Mouse (Mus musculus) heart, embryonic 12.5 days (tissue): ENCODE data around the gene Scarf2. TPM values are rescaled to one million over a fixed set of nuclear protein-coding genes. Genes with fewer than 3 reads are reported as not detected.

ENCODE experiments used
- ATAC-seq: fragments of 200-750 bp; cut with Nextera tagmentation; 2 replicates; pipeline ENCODE4 v1.8.0; 2017; ENCODE audit warnings: moderate TSS enrichment, moderate library complexity; ENCODE audit not compliant: insufficient number of reproducible peaks, low FRiP score
- H3K27ac ChIP-seq: fragments of 300-500 bp; sonication (generic); 2 replicates; pipeline ENCODE4 v1.5.1; 2016; ENCODE audit warnings: mild to moderate bottlenecking, moderate library complexity; ENCODE audit not compliant: poor library complexity, severe bottlenecking
- H3K27me3 ChIP-seq: fragments of 300-500 bp; sonication (generic); replicated peaks from 2 replicates; pipeline ENCODE4 v1.6.1; 2016; ENCODE audit warnings: mild to moderate bottlenecking, moderate library complexity
- H3K36me3 ChIP-seq: fragments of 300-500 bp; sonication (generic); 2 replicates; pipeline ENCODE4 v1.6.1; 2016; ENCODE audit warnings: mild to moderate bottlenecking, moderate library complexity
- H3K4me1 ChIP-seq: fragments of 300-500 bp; sonication (generic); replicated peaks from 2 replicates; pipeline ENCODE4 v1.6.1; 2016; ENCODE audit warnings: mild to moderate bottlenecking
- H3K4me2 ChIP-seq: fragments of 300-500 bp; sonication (generic); 2 replicates; pipeline ENCODE4 v1.6.1; 2016; ENCODE audit warnings: mild to moderate bottlenecking, moderate library complexity
- H3K4me3 ChIP-seq: fragments of 300-500 bp; sonication (generic); 2 replicates; pipeline ENCODE4 v1.5.1; 2016; ENCODE audit warnings: mild to moderate bottlenecking
- H3K9ac ChIP-seq: fragments of 300-500 bp; sonication (generic); 2 replicates; pipeline ENCODE4 v1.6.1; 2016; ENCODE audit warnings: mild to moderate bottlenecking, moderate library complexity
- H3K9me3 ChIP-seq: fragments of 300-500 bp; sonication (generic); replicated peaks from 2 replicates; pipeline ENCODE4 v1.6.1; 2016; ENCODE audit warnings: mild to moderate bottlenecking, moderate library complexity
- WGBS: fragments of 180-500 bp; shearing (Covaris S2); methylation state at CpG from one replicate; pipeline ENCODE4 v1.1.7; 2016; 5-methylcytosine and 5-hydroxymethylcytosine counted together
- polyA plus RNA-seq: library from polyadenylated mRNA; unstranded; fragments of >200 nt; fragmentation: Nextera tagmentation; extraction: Ambion mirVana; gene quantifications from 2 replicates; pipeline ENCODE4 v1.2.1, GENCODE M21; 2016

Scarf2 gene
- polyA plus RNA-seq = 15.8 and 17.4 TPM in 2 replicates

DNA sequence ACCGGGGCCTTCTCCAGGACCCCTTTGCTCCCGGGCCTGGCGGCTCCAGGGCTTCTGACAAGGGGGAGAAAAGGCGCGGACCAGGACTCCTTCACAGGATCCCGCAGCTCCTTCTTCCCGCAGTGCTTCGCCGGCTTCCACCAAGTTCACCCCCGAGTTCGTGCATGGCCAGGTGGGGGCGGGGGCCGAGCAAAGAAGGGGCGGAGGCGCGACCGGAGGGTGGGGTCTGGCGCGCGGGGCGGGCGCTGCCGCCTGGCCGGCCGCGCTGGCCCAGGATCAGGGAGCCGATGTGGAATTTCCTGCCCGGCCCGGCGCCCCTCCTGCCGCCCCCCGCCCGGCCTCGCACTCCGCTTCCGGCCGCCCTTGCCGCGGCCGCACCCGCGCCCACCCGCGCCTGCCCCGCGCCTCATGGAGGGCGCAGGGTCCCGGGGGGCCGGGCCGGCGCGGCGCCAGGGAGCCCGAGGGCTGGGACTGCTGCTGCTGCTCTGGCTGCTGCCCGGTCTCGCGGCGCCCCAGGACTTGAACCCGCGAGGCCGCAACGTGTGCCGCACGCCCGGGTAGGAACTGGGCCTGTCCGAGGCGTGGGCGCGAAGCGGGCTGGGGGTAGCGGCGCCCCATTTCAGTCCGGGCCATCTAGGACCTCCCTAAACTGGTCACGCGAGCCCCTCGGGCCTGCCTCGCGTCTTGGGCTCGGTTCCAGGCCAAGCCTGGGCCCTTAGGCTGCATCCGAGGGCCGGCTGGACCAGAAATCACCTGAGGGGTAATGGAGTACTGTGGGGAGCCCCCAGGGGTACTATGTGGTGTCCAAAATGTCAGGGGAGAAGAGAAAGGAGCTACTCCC lies at the start of gene Scarf2:
TSS of gene Scarf2 (plus strand) at position 312 of the 841 bp plus-strand sequence.
- no peaks in the 10 kb centered on the region for H3K9me3 ChIP-seq
- peak within 1 kb of the TSS; percentile 77 for H3K27ac ChIP-seq
- H3K36me3 ChIP-seq = peaks cover 18% of the 10 kb centered on the region
- H3K4me3 ChIP-seq = peak within 1 kb of the TSS; percentile 64
- peak; percentile 69 for ATAC-seq
- peaks cover 52% of the 10 kb centered on the region for H3K27me3 ChIP-seq
- WGBS = 1% methylated on average over 71 of the region's 81 CpGs
- H3K4me2 ChIP-seq = peak within 1 kb of the TSS; percentile 78
- peak within 1 kb of the TSS; percentile 83 for H3K9ac ChIP-seq
- peaks cover 42% of the 10 kb centered on the region for H3K4me1 ChIP-seq

DNA sequence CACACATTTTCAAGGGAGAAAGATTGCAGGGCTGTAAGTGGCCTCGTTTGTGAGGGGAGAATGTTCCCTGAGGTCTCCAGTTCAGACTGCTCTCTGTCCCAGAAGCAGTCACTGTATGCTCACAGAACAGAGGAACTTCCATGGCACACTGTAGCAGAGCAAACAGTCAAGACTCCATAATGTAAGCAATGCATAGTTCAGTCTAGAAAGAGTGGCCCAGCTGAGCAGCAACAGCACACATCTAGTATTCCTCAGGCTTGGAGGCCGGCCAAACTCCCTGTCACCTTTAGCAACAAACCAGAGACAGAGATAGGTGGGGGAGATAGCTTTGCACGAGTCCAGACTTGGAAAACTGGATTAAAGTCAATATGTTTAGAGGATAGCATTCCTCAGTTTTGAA lies 44.1 kb upstream of the Scarf2 start:
- peak overlapping the region; percentile 69 for H3K27ac ChIP-seq
- H3K4me3 ChIP-seq = no peak overlapping the region
- peaks cover 14% of the 10 kb centered on the region for H3K4me1 ChIP-seq
- ATAC-seq = peak; percentile 63; the same call in 1 of the 2 replicates
- 0 out of 2 replicates have a peak overlapping the region, but pooled peaks have one; percentile 11 for H3K9ac ChIP-seq
- H3K9me3 ChIP-seq = no peaks in the 10 kb centered on the region
- no peaks in the 10 kb centered on the region for H3K27me3 ChIP-seq
- 8% methylated on average over 3 of the region's 3 CpGs for WGBS
- H3K36me3 ChIP-seq = no peaks in the 10 kb centered on the region
- H3K4me2 ChIP-seq = no peak overlapping the region

DNA sequence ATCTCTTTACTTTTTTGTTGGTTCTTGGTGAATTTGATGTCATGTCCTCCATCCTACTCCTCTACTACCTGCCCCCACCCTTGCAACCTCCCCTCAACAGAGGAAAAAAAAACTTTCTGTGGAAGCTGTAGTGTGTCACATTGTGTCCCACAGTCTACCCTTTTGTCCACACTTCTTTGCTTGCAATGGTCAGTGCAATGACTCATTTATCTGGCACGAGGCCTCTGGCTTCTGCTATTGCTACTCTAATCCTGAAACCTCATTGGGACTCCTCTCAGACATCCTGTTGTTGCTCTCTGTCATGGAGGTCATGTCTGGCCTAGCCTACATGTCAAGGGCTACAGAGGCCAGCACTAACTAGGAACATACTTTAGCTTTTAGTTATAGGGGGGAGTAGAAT lies 43.4 kb upstream of the Scarf2 start:
- WGBS = 42% methylated on average over 1 of the region's 1 CpGs
- no peak overlapping the region for H3K4me2 ChIP-seq
- H3K9ac ChIP-seq = no peak overlapping the region
- H3K4me3 ChIP-seq = no peak overlapping the region
- peak overlapping the region; percentile 69 for H3K27ac ChIP-seq
- H3K9me3 ChIP-seq = no peaks in the 10 kb centered on the region
- peak; percentile 51 for ATAC-seq
- H3K36me3 ChIP-seq = no peaks in the 10 kb centered on the region
- H3K4me1 ChIP-seq = peaks cover 17% of the 10 kb centered on the region
- no peaks in the 10 kb centered on the region for H3K27me3 ChIP-seq

DNA sequence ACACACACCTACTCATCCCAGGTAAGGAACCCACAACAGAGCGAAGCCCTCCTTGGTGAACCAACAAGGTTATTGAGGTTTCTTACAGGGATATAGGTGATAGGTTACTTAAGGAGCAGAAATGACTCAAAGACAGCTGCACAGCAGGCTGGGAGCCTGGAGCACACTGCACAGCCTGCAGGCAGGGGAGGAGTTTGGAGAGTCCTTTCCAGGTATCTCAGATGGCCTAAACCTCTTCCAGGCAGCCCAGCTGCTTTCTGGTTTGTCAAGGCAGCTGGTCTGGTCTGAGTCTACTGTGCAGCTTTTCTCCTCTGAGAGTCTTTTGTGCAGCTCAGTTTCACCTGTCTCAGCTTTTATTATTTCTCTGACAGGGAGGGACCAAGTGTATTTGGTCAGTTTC lies 39.3 kb upstream of the Scarf2 start:
- Histone ChIP-seq H3K4me1 (peaks cover 37% of the 10 kb centered on the region), H3K4me2 (no peak overlapping the region), H3K36me3 (no peaks in the 10 kb centered on the region), H3K9me3 (no peaks in the 10 kb centered on the region), H3K9ac (no peak overlapping the region), H3K27ac (no peak overlapping the region), H3K4me3 (no peak overlapping the region), H3K27me3 (no peaks in the 10 kb centered on the region)
- WGBS = 87% methylated on average over 1 of the region's 1 CpGs
- no peak for ATAC-seq

DNA sequence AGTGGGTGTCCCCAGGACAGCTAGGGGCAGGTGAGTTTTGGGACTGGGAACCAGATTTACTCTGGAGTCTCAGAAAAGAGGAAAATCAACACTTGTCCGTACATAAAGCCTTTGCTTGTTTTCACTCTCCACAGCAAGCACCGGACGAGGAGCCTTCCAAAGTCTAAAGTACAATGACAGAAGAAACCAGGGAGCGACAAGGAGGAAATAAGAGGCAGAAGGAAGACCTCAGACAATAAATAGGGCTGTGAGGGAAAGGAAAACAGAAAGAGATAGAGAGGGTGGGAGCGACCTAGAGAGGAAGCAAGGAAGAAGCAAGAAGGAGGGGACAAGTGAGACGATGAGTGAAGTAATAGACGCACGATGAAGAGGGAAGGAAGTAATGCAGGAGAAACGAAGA lies 38.2 kb upstream of the Scarf2 start:
- Histone ChIP-seq H3K4me3 (peak overlapping the region; percentile 81), H3K27me3 (no peaks in the 10 kb centered on the region), H3K27ac (peak overlapping the region; percentile 53), H3K4me1 (peaks cover 27% of the 10 kb centered on the region), H3K9ac (peak overlapping the region; percentile 95; the same call in 1 of the 2 replicates), H3K36me3 (no peaks in the 10 kb centered on the region; the same call in 1 of the 2 replicates), H3K4me2 (peak overlapping the region; percentile 98), H3K9me3 (no peaks in the 10 kb centered on the region)
- no peak; the same call in 1 of the 2 replicates for ATAC-seq
- 43% methylated on average over 9 of the region's 9 CpGs for WGBS

DNA sequence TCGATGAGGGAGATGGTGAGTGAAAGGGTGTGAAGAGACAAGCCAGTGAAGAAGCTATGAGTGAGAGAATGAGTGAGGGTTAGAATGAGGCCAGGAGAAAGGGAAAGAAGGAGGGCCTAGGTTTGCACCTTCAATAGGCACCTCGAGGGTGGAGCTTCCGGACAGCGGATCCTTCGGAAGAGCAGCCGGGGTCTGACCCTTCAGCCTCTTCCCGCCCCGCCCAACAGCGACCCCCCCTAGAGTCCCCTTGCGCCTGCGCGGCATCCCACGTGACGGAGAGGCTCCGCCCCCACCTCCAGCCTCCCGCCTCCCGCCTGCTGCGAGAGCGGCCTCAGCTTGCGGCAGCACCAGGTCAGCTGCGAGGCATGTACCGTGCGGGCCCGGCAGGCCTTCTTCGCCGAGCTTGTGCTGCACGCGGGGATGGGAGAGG lies 37.7 kb upstream of the Scarf2 start, which contains the start of gene Klhl22:
TSS of gene Klhl22 (plus strand) at position 275 of the 430 bp plus-strand sequence.
- H3K27ac ChIP-seq = peak within 1 kb of the TSS; percentile 76
- H3K9ac ChIP-seq = peak within 1 kb of the TSS; percentile 95
- peaks cover 30% of the 10 kb centered on the region for H3K4me1 ChIP-seq
- ATAC-seq = peak; percentile 95
- WGBS = 2% methylated on average over 28 of the region's 28 CpGs
- H3K4me2 ChIP-seq = peak within 1 kb of the TSS; percentile 98
- H3K36me3 ChIP-seq = peaks cover 3% of the 10 kb centered on the region
- H3K9me3 ChIP-seq = no peaks in the 10 kb centered on the region
- peak within 1 kb of the TSS; percentile 81 for H3K4me3 ChIP-seq
- H3K27me3 ChIP-seq = no peaks in the 10 kb centered on the region

DNA sequence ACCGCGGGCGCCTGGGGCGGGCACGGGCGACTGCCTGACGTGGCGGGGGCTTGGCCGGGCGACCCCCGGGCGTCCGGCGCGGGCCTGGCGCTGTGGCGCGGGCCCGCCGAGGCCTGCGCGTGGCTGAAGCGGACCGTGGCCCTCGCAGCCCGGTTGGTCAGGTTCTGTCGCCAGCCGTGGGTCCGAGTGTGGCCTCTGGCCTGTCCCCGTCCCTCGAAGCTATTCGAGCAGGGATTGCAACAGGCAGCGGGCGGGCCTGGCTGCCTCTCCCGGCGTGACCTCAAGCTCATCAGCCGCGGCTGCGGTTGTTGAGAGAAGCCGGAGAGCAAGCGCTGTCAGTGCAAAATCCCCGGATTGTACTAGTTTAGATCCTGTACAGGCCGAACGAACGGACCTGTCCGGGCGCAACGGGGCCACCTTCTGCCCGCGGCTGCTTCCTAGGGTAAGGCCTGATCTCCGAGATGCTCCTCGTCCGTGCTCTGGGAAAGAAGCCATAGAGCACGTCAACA lies 37.2 kb upstream of the Scarf2 start:
- no peaks in the 10 kb centered on the region for H3K9me3 ChIP-seq
- peak; percentile 46 for ATAC-seq
- H3K4me1 ChIP-seq = peaks cover 31% of the 10 kb centered on the region
- peak overlapping the region; percentile 95 for H3K9ac ChIP-seq
- under 1% methylated on average over 54 of the region's 54 CpGs for WGBS
- H3K27ac ChIP-seq = peak overlapping the region; percentile 76
- H3K27me3 ChIP-seq = no peaks in the 10 kb centered on the region
- H3K4me3 ChIP-seq = peak overlapping the region; percentile 81
- peak overlapping the region; percentile 98 for H3K4me2 ChIP-seq
- peaks cover 6% of the 10 kb centered on the region for H3K36me3 ChIP-seq

DNA sequence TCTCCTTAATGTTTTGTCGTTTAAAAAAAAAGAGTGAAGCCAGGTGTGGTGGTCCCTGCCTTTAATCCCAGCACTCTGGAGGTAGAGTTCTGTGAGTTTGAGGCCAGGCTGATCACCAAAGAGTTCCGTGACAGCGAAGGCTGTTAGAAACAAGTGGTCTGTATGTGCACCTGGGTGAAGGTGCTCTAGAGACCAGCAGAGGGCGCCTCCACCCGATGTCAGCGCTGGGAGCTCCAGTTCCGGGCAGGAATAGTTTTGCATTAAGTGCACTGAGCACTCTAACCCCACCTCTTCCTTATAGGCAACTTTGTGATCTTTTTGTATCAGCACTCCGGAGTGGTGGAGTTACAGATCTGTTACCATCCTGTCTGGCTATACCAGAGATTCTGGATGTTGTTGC lies 36.4 kb upstream of the Scarf2 start:
- peak overlapping the region; percentile 81 for H3K4me3 ChIP-seq
- H3K4me2 ChIP-seq = peak overlapping the region; percentile 98
- H3K4me1 ChIP-seq = peaks cover 31% of the 10 kb centered on the region
- H3K36me3 ChIP-seq = peaks cover 11% of the 10 kb centered on the region
- H3K27me3 ChIP-seq = no peaks in the 10 kb centered on the region
- ATAC-seq = 0 out of 2 replicates have a peak, but pooled peaks have one; percentile 13
- no peak overlapping the region for H3K27ac ChIP-seq
- WGBS = 37% methylated on average over 8 of the region's 8 CpGs
- no peaks in the 10 kb centered on the region for H3K9me3 ChIP-seq
- H3K9ac ChIP-seq = no peak overlapping the region

DNA sequence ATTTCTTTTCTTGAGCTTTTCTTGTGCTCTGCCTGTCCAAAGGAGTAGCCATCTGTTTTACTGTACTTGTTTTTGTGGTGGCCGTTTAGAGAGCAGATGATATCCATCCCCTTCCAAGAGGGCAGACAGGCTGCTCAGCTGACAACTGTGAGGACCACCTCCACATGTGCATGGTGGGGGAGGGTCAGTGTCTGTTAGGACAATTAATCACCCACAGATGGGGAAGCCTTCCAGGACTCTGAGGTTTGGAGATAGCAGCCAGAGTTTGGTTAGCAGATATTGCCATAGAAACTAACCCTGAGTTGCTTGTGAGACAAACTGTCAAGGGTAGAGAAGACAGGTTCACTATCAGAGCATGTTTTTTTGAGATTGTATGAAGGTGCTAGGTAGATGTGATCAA lies 36.0 kb upstream of the Scarf2 start:
- no peaks in the 10 kb centered on the region for H3K9me3 ChIP-seq
- no peak overlapping the region for H3K27ac ChIP-seq
- 45% methylated on average over 1 of the region's 1 CpGs for WGBS
- no peak for ATAC-seq
- no peaks in the 10 kb centered on the region for H3K27me3 ChIP-seq
- peaks cover 15% of the 10 kb centered on the region for H3K36me3 ChIP-seq
- no peak overlapping the region for H3K9ac ChIP-seq
- peak overlapping the region; percentile 81; the same call in 1 of the 2 replicates for H3K4me3 ChIP-seq
- peaks cover 31% of the 10 kb centered on the region for H3K4me1 ChIP-seq
- peak overlapping the region; percentile 98 for H3K4me2 ChIP-seq

DNA sequence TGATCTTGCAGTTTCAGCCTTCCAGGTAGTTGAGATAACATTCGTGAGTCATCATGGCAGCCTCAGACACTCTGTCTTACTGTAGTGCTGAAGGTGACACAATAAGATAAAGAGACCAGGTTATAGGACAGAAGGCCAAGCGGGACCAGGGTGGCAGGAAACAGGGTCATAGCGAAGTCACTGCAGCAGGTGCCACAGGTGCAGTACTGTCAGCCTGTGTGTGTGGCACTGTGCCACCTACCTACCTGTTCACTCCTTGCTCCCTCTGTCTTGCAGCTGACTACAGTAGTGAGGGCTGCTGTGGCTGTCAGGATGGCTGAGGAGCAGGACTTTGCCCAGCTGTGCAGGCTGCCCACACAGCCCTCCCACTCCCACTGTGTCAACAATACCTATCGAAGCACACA lies 33.0 kb upstream of the Scarf2 start:
- Histone ChIP-seq H3K36me3 (peaks cover 36% of the 10 kb centered on the region), H3K4me1 (peaks cover 31% of the 10 kb centered on the region), H3K9ac (no peak overlapping the region), H3K9me3 (no peaks in the 10 kb centered on the region), H3K4me3 (no peak overlapping the region), H3K27me3 (no peaks in the 10 kb centered on the region), H3K27ac (no peak overlapping the region), H3K4me2 (no peak overlapping the region)
- 62% methylated on average over 4 of the region's 4 CpGs for WGBS
- peak; percentile 10; the same call in 1 of the 2 replicates for ATAC-seq

DNA sequence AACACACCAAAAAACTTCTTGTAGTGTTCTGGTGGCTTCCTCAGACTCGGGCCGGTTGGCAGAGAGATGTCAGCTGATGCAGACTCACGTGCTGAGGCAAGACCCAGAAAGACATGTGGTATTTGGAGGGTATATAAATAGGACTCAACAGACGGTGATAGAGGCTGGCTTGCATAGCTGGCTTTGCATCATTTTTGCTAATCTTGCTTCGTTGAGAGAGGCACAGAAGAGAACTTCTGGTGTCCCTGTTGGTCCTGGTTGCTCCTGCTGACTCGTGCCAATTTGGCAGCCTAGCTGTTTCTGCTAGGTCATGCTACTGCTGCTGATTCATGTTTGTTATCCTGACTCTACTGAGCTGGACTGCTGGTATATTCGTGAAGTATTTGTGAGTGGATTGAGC lies 28.2 kb upstream of the Scarf2 start:
- Histone ChIP-seq H3K9ac (no peak overlapping the region), H3K9me3 (no peaks in the 10 kb centered on the region), H3K27me3 (no peaks in the 10 kb centered on the region), H3K4me1 (peaks cover 13% of the 10 kb centered on the region), H3K36me3 (peaks cover 61% of the 10 kb centered on the region), H3K4me3 (no peak overlapping the region), H3K27ac (no peak overlapping the region; the same call in 1 of the 2 replicates), H3K4me2 (no peak overlapping the region)
- peak; percentile 77 for ATAC-seq
- WGBS = 50% methylated on average over 7 of the region's 7 CpGs
